Mouse (Mus musculus) CD8-positive naive resting alpha-beta T cell, adult 57 days (primary cell): ENCODE results near the gene Lap3. TPM values are rescaled to one million over a fixed set of nuclear protein-coding genes. Genes with fewer than 3 reads are reported as not detected.

Experiments used
- total RNA-seq: library from RNA; stranded (reverse); gene quantifications from one replicate; pipeline ENCODE4 v1.2.4, GENCODE M21; 2023

The Lap3 gene
- total RNA-seq, result 16.1 TPM

DNA sequence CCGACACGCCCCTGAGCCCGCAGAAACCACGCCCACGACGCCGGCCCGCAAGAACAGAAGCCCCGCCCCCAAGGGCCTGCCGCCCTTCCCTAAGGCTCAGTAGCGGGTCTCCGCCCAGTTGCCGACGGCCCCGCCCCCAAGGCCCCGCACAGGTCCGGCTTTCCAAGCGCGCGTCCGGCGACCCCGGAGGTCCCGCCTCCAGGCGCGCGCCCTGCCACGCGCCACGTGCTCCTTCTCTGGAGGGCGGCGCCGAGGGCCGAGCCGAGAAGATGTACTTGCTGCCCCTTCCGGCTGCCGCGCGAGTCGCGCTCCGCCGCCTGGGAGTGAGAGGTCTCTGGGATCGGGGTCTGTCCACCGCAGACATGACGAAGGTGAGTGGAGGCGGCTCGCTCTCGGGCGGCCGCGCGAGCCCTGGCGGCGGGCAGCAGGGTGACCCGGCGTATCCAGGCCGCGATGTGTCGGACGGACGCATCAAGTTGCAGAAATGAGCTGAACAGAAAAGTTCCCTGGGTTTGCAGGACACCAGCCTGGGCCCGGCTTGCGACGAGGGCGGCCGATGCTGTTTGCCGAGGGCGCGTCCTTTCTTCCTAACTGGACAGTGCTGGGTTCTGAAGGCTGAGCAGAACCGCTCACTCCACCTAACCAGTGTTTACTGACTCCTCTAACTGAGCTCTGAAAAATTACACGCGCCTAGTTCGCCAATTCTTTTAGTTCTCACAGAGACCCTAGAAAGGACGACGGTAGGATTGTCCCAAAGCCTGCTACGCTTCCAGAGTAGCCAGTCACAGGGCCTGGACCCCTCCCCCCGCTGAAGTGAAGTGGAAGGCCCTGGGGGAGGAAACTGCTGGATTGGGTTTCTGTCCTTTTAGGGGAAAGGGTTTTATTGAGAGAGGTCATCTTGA, at the start of gene Lap3:
Lap3 (plus strand) TSS at position 184 of the 902 bp plus-strand sequence.

DNA sequence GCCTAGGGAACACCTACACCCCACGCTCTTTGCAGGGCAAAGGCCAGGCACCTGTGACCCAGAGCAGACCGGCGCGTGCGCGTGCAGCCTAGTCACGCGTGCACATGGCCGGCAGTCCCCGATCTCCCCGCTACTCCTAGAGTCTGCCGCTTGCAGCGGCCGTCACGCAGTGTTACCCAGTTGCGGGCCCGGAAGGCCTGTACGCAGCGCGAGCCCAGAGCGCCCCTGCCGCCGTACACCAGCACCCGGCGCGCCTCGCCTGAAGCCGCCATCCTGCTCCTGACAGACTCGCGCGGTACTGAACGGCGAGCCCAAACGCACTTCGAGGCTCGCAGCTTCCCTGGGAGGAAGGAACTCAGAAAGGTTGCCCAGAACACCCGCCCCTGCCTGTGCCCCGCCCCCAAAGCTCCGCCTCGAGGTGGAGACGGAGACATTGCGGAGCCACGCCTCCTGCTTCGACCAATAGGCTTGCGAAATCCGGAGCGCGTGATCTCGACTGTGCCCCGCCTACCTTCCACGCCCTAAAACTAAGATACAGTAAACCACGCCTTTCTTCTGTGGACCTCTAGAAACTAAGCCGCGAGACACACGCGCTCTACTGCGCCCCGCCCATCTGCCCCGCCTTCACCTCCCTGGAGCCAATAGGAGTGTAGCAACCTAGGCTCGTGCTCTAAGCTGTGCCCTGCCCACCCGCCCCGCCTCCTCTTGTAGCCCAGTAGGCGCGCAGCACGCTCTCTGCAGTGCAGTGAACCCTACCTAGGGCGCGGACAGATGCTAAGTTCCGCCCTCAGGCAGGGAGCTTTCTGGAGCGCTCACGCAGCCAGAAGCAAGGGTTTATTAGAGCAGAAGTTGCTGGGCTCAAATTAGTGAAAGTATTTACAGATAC, 43.1 kb upstream of the Lap3 start, which contains the start of gene Qdpr:
Qdpr (minus strand) TSS at position 406 of the 886 bp plus-strand sequence.

DNA sequence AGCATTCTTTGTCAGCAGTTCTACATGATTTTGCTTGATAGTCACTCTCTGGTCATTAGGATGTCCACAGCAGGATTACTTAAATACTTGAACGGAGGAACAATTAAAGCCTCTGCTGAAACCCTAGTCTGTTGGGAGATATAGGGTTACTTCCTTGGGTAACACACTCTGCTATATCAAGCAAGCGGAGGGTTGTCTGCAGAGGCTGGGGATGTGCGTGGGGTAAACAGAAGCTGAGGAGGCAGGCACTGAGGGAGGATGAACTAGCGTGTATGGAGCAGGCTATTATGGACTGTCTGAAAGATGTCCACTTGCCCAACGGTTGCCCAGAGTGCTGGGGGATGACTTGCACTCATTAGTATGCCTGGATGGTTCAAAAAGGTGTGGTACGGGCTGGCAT, 39.7 kb upstream of the Lap3 start, which contains the start of gene Clrn2:
Clrn2 (plus strand) TSS at position 301 of the 400 bp plus-strand sequence.

DNA sequence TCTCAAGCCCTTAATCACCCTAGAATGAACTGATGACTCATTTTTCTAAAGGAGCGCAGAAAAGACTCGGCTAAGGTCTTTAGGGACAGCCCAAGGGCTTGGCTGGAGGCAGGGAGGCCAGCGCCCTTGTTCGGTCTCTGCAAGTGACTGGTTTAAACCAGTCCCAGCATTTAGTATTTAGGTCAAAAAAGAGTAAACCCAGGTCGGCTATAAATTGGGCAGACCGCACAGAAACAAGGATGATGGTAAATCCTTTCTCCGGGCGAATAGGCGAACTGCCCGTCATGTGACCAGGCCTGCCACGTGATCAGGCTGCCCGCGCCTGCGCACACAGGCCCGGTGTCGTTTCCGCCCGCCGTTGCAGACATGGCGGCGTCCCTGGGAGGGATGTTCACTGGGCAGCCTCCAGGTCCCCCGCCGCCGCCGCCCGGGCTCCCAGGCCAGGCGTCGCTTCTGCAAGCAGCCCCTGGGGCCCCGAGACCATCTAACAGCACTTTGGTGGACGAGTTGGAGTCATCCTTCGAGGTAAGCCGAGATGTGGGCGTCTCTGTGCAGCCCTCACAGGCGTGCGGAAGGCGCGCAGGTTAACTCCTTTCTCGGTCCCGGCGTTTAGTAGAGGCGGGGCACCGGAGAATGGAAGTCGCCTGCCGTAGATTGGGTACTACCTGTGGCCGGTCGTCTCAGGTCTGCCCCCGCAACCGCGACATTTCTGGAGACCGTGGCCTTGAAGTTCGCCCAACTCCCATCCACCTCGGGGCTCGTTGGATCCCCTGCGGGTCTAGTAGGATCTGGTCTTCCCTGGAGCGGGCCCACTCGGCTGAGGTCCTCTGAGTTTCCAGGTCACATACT, 27.0 kb downstream of the Lap3 start, which contains the start of gene Med28:
Med28 (plus strand) TSS at position 270 of the 849 bp plus-strand sequence.

Other genes starting within 250 kb of the Lap3 start
- gene Qdpr, start 43.1 kb upstream of the Lap3 start, total RNA-seq, result 42.3 TPM
- not detected for gene Clrn2, start 39.6 kb upstream of the Lap3 start, total RNA-seq
- gene Med28, start 26.9 kb downstream of the Lap3 start, total RNA-seq, result 70.6 TPM
- not detected for gene Fam184b, start 146.2 kb downstream of the Lap3 start, total RNA-seq
- gene Ncapg, start 176.5 kb downstream of the Lap3 start, total RNA-seq, result not detected